Mouse (Mus musculus) neural tube, embryonic 12.5 days (tissue): Measurements from ENCODE around the gene Zbtb25. TPM values are rescaled to one million over a fixed set of nuclear protein-coding genes. Genes with fewer than 3 reads are reported as not detected.
A peak's percentile ranks its signal among the peaks of the same experiment; 100 is the strongest.

Experiments
- ATAC-seq: fragments of 200-750 bp; cut with Nextera tagmentation; 2 replicates; pipeline ENCODE4 v1.8.0; 2017; ENCODE audit warnings: low read depth, mild to moderate bottlenecking, moderate TSS enrichment, moderate library complexity; ENCODE audit not compliant: low FRiP score
- H3K27ac ChIP-seq: fragments of 300-500 bp; sonication (generic); 2 replicates; pipeline ENCODE4 v1.5.1; 2016
- H3K27me3 ChIP-seq: fragments of 300-500 bp; sonication (generic); replicated peaks from 2 replicates; pipeline ENCODE4 v1.6.1; 2016; ENCODE audit warnings: mild to moderate bottlenecking
- H3K36me3 ChIP-seq: fragments of 300-500 bp; sonication (generic); 2 replicates; pipeline ENCODE4 v1.6.1; 2016; ENCODE audit warnings: mild to moderate bottlenecking
- H3K4me1 ChIP-seq: fragments of 300-500 bp; sonication (generic); 2 replicates; pipeline ENCODE4 v1.6.1; 2016
- H3K4me2 ChIP-seq: fragments of 300-500 bp; sonication (generic); replicated peaks from 2 replicates; pipeline ENCODE4 v1.6.1; 2016; ENCODE audit warnings: mild to moderate bottlenecking
- H3K4me3 ChIP-seq: fragments of 300-500 bp; sonication (generic); 2 replicates; pipeline ENCODE4 v1.5.1; 2016
- H3K9ac ChIP-seq: fragments of 300-500 bp; sonication (generic); 2 replicates; pipeline ENCODE4 v1.6.1; 2016; ENCODE audit warnings: mild to moderate bottlenecking
- H3K9me3 ChIP-seq: fragments of 300-500 bp; sonication (generic); 2 replicates; pipeline ENCODE4 v1.6.1; 2016; ENCODE audit warnings: mild to moderate bottlenecking
- WGBS: fragments of 180-500 bp; shearing (Covaris S2); methylation state at CpG from one replicate; pipeline ENCODE4 v1.1.7; 2016; 5-methylcytosine and 5-hydroxymethylcytosine counted together
- polyA plus RNA-seq: library from polyadenylated mRNA; unstranded; fragments of >200 nt; fragmentation: Nextera tagmentation; extraction: Ambion mirVana; gene quantifications from 2 replicates; pipeline ENCODE4 v1.2.1, GENCODE M21; 2016

Zbtb25 gene
- polyA plus RNA-seq, 1 experiment from 2014 or later: 17.9 TPM

DNA sequence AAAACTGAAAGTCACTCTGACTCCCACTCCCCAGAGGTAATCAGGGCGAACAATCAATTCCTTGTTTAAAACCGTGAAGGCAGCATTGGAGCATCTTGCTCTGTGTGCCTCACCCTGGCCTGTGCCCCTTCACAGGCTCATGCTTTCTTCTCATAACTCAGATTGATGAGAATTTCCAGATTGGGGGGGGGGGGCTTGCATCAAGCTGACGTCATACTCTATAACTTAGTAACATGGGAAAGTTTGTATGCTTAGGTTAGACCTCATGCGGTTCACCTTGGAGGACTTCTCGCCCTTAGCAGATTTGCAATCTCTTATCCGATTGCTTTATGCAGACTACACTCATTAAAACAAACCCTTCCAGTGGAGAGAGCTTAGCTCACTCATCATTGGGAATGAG lies 4.6 kb upstream of the Zbtb25 start:
- 61% methylated on average over 6 of the region's 6 CpGs for WGBS
- no peak for ATAC-seq
- no peaks in the 10 kb centered on the region for H3K36me3 ChIP-seq

DNA sequence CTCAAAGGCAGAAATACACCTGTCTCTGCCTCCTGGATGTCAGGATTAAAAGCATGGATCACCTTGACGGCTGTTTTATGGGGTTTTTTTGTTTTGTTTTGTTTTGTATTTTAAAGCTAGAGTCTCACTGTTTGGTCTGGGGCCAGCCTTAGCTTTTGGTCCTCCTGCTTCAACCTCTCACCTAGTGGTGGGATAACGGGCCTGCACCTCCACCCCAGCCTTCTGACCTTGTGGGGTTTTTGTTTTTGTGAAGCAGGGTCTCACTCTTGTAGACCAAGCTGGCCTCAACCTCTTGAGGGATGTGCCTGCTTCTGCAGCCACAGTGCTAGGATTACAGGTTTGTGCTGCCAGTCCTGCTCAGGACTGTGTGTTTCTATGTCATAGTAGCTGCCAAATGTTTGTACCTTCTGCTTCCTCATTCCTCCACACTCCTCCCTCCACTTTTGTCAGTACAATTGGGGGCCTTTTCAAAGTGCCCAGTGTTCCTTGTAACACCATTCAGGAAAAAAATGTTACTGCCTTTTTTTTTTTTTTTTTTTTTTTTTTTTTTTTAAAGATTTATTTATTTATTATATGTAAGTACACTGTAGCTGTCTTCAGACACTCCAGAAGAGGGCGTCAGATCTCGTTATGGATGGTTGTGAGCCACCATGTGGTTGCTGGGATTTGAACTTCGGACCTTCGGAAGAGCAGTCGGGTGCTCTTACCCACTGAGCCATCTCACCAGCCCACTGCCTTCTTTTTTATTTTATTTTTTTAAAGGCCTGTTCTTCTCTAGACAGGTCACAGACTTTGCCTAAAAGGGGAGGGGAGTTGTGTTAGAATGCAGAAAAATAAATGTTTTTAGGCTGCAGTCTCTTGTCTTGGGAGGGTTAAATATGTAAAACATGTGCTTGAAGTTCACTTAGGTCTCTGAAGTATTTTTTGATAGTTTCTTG lies 3.7 kb upstream of the Zbtb25 start:
- no peaks in the 10 kb centered on the region for H3K9me3 ChIP-seq
- 70% methylated on average over 6 of the region's 7 CpGs for WGBS
- no peak for ATAC-seq
- no peaks in the 10 kb centered on the region for H3K36me3 ChIP-seq
- H3K4me3 ChIP-seq: no peak overlapping the region
- H3K4me1 ChIP-seq: peaks cover 21% of the 10 kb centered on the region
- no peaks in the 10 kb centered on the region for H3K27me3 ChIP-seq
- no peak overlapping the region for H3K27ac ChIP-seq
- no peak overlapping the region for H3K9ac ChIP-seq
- peak overlapping the region; percentile 87; the same call in 1 of the 2 replicates for H3K4me2 ChIP-seq

More for the DNA sequence above, 4.6 kb upstream of the Zbtb25 start:
- Histone ChIP-seq H3K9ac (no peak overlapping the region), H3K27me3 (no peaks in the 10 kb centered on the region), H3K4me3 (no peak overlapping the region), H3K9me3 (no peaks in the 10 kb centered on the region), H3K4me2 (no peak overlapping the region), H3K4me1 (peaks cover 14% of the 10 kb centered on the region), H3K27ac (no peak overlapping the region)

DNA sequence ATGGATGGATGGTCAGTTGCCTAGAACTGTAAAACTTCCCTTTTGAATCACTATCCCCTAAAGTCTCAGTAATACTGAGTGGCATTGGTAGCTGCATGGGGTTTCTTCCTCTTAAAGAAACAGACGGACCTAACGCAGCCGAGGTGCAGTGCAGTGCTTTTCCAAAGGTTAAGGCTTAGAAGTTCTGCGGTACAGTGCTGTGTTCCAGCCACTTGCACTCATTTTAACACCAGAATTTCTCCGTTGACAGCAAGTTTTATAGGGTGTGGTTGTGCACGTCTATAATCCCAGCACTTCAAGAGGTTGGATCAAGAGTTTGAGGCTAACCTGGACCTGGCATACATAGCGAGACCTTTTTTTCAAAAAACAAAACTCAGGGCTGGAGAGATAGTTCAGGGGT lies 2.6 kb upstream of the Zbtb25 start:
- no peak overlapping the region for H3K27ac ChIP-seq
- no peak overlapping the region for H3K9ac ChIP-seq
- no peak for ATAC-seq
- WGBS: 52% methylated on average over 7 of the region's 7 CpGs
- peak overlapping the region; percentile 86; the same call in 1 of the 2 replicates for H3K4me3 ChIP-seq
- peaks cover 32% of the 10 kb centered on the region for H3K4me1 ChIP-seq
- H3K36me3 ChIP-seq: no peaks in the 10 kb centered on the region
- H3K4me2 ChIP-seq: peak overlapping the region; percentile 87
- H3K9me3 ChIP-seq: no peaks in the 10 kb centered on the region
- H3K27me3 ChIP-seq: no peaks in the 10 kb centered on the region

DNA sequence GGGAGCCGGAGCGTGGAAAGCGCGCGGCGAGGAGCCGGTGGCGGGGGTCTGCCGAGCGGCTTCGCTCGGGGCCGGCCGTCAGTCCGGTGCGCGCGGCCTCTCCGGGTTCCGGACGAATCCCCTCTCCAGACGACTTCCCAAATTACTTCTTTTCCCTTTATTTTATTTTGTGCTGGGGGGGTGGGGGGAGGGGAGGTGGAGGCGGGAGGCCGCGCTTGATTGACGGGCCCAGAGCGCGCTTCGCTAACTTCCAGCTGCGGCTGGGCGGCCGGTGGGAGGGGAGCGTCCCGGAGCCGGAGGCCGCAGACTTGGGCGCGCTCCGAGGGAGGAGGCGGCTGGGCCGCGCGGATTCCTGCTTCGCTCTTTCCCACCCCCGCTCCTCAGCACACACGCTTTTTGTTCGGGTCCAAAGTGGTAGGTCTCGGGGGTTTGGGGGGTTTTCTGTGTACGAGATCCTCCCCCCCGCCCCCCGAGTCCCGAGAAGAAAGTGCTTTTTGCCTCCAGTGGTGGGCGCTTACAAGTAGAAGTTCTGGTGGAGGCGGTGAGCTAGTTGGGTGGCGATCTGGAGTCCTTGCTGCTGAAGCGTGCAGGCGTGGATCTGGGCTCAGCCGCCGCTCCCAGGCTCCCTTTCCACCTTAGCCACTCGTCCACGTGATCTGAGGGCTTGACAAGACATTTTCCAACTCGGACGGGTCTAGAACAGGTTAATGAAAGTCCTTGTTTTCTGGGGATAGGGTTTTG lies 1.6 kb upstream of the Zbtb25 start:
- peak overlapping the region; percentile 86 for H3K4me3 ChIP-seq
- H3K9ac ChIP-seq: peak overlapping the region; percentile 97
- under 1% methylated on average over 61 of the region's 63 CpGs for WGBS
- peaks cover 36% of the 10 kb centered on the region for H3K4me1 ChIP-seq
- H3K27ac ChIP-seq: peak overlapping the region; percentile 95
- peak; percentile 18; the same call in 1 of the 2 replicates for ATAC-seq
- no peaks in the 10 kb centered on the region for H3K27me3 ChIP-seq
- H3K9me3 ChIP-seq: no peaks in the 10 kb centered on the region
- H3K36me3 ChIP-seq: no peaks in the 10 kb centered on the region
- H3K4me2 ChIP-seq: peak overlapping the region; percentile 87

DNA sequence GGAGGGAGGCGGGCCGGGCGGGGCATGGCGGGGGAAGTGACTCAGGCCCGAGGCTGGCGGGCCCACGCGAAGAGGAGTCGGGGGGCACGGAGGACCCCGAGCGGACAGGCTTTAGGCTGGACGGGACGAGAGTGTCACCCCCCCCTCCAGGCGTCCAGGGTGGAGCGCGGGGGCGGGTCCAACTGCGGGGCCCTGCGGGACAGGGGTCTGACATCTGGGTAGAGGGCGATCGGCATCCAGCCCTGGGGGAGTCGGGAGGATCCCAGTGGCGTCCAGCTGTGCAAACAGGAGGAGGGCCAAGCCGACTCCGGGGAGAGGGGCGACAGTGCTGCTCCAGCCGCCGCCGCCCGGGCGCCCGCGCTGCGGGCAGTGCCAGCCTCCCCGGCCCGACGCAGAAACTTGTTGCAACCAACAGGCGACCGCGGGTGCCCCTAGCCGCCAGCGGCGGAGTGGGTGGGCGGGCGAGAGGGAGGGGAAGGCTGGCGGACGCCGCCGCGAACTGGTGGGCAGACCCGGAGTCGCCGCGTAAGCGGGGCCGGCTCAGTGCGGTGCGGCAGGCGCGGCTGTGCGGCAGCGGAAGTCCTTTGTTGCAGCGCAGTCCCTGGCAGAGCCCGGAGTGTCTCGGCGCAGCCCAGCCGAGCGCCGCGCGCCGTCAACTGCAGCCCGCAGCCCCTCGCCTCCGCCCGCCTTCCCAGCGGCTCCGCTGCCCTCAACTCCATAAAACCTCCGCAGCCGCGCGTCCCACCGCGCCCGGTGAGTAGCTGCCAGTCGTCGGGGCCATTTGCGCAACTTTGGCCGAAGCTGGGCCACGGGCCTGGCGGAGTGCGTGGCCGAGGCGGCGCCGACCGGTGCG lies 802 bp upstream of the Zbtb25 start, which contains the start of gene Zbtb1:
Gene Zbtb1 (plus strand): TSS at position 289 of the 853 bp plus-strand sequence.
- peak within 1 kb of the TSS; percentile 87 for H3K4me2 ChIP-seq
- H3K27ac ChIP-seq: peak within 1 kb of the TSS; percentile 95
- H3K9me3 ChIP-seq: no peaks in the 10 kb centered on the region
- H3K9ac ChIP-seq: peak within 1 kb of the TSS; percentile 97
- H3K36me3 ChIP-seq: no peaks in the 10 kb centered on the region
- H3K27me3 ChIP-seq: no peaks in the 10 kb centered on the region
- peak; percentile 59 for ATAC-seq
- H3K4me1 ChIP-seq: peaks cover 36% of the 10 kb centered on the region
- H3K4me3 ChIP-seq: peak within 1 kb of the TSS; percentile 86
- under 1% methylated on average over 93 of the region's 99 CpGs for WGBS

DNA sequence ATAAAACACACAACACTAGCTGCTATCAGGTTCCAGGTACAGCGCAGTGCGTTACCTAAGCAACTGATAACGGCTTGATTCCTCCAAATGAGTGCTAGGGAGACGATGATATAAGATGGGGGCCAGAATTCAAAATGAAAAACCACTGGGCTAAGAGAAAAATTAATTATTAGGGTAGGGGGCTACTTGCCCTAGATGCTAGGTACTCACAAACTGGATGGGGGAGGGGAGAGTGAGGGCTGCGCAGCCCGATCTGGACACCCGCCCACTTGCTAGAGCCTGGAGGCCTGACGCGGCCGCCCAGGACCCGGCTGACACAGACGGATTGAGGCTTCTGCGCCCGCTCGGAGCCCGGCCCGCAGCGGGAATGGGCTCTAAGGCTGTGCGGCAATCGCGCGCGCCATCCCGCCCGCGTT lies 604 bp downstream of the Zbtb25 start:
- Histone ChIP-seq H3K4me3 (peak overlapping the region; percentile 86), H3K9me3 (no peaks in the 10 kb centered on the region), H3K4me2 (peak overlapping the region; percentile 87), H3K27ac (peak overlapping the region; percentile 95), H3K27me3 (no peaks in the 10 kb centered on the region), H3K4me1 (peaks cover 36% of the 10 kb centered on the region), H3K36me3 (no peaks in the 10 kb centered on the region), H3K9ac (peak overlapping the region; percentile 97)
- ATAC-seq: peak; percentile 52
- under 1% methylated on average over 26 of the region's 26 CpGs for WGBS

DNA sequence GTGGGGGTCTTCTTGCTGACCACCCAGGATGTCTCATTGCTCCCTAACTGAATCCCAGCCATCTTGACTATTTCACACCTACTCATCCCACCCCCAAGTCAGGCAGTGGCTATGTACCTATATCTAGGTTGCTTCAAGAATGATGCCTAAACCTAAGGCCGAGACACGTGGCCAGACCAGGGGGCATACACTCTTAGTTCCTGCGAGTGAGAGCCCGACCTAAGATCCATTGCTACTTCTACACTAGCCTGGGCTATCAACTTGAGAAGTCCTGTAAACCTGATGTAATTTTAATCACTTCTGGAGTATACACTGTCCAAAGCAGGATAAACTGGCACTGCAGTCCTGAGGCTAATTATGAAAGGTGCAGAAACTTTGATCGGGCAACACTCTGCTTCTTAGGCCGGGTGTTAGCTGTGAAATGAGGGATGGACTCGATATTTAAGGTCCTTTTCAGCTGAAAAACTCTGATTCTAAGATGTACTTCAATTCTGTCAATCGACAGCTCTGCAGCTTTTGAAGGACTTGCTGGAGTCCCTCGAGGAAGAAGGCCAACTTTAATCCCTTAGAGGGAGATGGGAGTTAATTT lies 1.1 kb downstream of the Zbtb25 start:
- no peaks in the 10 kb centered on the region for H3K9me3 ChIP-seq
- H3K36me3 ChIP-seq: no peaks in the 10 kb centered on the region
- WGBS: 5% methylated on average over 9 of the region's 9 CpGs
- H3K4me2 ChIP-seq: peak overlapping the region; percentile 87
- H3K9ac ChIP-seq: peak overlapping the region; percentile 97
- H3K4me3 ChIP-seq: peak overlapping the region; percentile 86
- ATAC-seq: no peak
- H3K27ac ChIP-seq: no peak overlapping the region
- no peaks in the 10 kb centered on the region for H3K27me3 ChIP-seq
- peaks cover 36% of the 10 kb centered on the region for H3K4me1 ChIP-seq

DNA sequence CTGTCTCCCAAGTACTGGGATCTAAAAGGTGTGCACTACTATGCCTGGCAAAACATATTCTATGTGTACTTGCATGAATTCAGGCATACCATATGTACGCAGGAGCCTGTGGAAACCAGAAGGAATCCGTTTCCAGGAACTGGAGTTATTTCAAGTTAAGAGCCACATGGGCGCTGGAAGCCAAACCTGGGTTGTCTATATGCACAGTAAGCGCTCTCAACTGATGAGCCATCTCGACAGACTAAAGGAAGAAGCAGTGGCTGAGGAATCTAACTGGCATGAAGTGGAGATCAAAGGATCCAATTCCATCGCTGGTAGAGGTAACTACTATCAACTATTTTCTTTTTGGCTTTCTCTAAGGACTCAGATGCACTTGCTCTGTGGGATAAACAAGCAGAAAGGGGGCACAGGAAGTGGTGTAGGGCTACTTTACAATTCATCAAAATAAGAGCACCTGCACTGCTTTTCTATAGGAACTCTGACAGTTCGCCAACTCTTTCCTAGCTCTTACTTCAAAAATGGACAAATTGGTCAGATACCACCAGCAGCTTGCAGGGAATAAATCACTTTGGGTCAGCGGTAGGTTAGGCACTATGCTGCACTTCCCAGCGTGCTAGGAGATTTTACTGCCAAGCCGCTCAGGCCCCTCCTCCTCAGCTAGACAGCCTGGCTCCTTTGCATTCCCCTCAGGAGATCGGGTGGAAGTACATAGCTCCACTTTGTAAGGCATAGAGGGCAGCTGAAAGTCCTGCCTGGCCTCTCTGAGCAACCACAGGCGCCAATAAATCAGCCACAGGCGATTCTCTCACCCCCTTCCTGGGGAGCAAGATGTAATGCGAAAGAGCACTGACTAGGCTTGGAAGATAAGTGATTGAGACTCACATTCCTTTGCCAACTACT lies 2.1 kb downstream of the Zbtb25 start:
- ATAC-seq: no peak
- H3K36me3 ChIP-seq: no peaks in the 10 kb centered on the region
- 14% methylated on average over 14 of the region's 14 CpGs for WGBS
- H3K9me3 ChIP-seq: no peaks in the 10 kb centered on the region
- H3K4me3 ChIP-seq: no peak overlapping the region
- H3K4me2 ChIP-seq: peak overlapping the region; percentile 87
- peaks cover 32% of the 10 kb centered on the region for H3K4me1 ChIP-seq
- no peak overlapping the region for H3K27ac ChIP-seq
- H3K9ac ChIP-seq: 0 out of 2 replicates have a peak overlapping the region, but pooled peaks have one; percentile 26
- no peaks in the 10 kb centered on the region for H3K27me3 ChIP-seq

DNA sequence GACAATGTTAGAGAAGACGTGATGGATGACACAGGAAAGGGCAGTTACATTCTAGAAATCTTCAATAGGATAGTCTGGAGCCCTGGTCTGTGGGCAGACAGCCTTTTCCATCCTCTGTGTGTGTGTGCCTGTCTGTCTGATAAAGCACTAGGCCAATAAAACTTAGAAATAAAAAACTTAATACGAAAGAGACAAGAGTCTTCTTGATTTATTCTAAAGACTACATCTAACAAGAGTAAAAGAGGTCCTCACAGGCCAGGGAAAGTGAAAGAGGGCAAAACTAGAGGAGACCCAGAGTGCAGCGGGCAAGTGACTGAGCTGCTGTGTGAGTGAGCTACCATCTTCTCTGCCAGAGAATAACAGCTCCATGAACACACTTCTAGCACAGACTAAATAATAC lies 3.1 kb downstream of the Zbtb25 start:
- WGBS: 80% methylated on average over 3 of the region's 3 CpGs
- Histone ChIP-seq H3K27ac (no peak overlapping the region), H3K9me3 (no peaks in the 10 kb centered on the region), H3K27me3 (no peaks in the 10 kb centered on the region), H3K4me2 (no peak overlapping the region), H3K9ac (no peak overlapping the region), H3K4me3 (no peak overlapping the region), H3K36me3 (no peaks in the 10 kb centered on the region), H3K4me1 (peaks cover 22% of the 10 kb centered on the region)
- no peak for ATAC-seq

DNA sequence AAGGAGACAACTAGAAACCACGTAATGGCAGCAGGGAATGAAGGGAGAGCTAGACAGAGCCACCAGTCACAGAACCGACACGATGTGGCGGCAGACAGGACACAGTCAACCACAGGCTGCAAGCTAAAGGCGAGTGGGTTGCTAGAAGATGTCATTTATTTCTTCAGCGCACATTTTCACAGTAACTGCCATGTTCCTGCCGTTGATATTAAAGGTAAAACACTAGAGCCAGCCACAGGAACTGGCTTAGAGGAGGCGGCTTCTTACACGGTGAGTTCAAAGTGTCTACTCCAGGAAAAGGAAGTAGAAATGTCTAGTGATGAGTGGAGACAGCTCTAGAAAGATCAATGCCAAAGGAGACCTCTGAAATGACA lies 7.1 kb downstream of the Zbtb25 start:
- peaks cover 6% of the 10 kb centered on the region for H3K4me1 ChIP-seq
- no peak overlapping the region for H3K4me3 ChIP-seq
- H3K9ac ChIP-seq: no peak overlapping the region
- H3K36me3 ChIP-seq: no peaks in the 10 kb centered on the region
- H3K27ac ChIP-seq: no peak overlapping the region
- H3K4me2 ChIP-seq: no peak overlapping the region
- H3K27me3 ChIP-seq: no peaks in the 10 kb centered on the region
- ATAC-seq: no peak
- H3K9me3 ChIP-seq: no peaks in the 10 kb centered on the region
- 87% methylated on average over 9 of the region's 9 CpGs for WGBS
